Mouse (Mus musculus): ENCODE measurements around the gene Galnt13.

DNA sequence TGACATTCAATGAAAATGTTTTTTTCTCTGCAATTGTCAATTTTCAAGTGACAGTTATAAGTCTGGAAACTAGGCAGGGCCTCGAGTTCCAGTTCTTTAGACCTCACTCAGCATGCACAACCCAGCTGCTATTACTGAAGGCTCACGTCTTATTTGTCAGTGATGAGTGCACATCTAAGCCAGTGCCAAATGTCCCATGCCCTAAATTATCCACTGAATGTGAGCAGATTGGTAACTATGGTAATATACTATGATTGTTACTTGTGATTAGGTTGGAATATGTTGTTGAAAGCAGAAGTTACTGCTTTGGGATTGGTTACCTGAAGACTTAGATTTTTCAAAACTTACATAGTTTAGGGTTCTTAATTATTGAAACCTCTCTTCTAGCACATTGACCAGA, 131.1 kb downstream of the Galnt13 start:
- TF ChIP-seq CTCF (IDR thresholded peaks at IDR 0.05; ENCODE audit: control insufficient read depth, insufficient read depth, insufficient read length) (no peak), MYOD1 (IDR thresholded peaks at IDR 0.05; ENCODE audit: control insufficient read depth, insufficient read length, low read depth) (no peak), MAX (IDR thresholded peaks at IDR 0.05) (no peak), USF1 (IDR thresholded peaks at IDR 0.05; ENCODE audit: low read depth) (no peak), MYOG (IDR thresholded peaks at IDR 0.05; ENCODE audit: control insufficient read depth, extremely low read depth, insufficient read length) (no peak), CEBPB (IDR thresholded peaks at IDR 0.05; ENCODE audit: low read depth) (no peak), FOSL1 (IDR thresholded peaks at IDR 0.05; ENCODE audit: insufficient read depth, low read length, poor library complexity, severe bottlenecking) (no peak)
